Mouse (Mus musculus) gastrocnemius, postnatal 4 days (tissue): ENCODE data around the gene Dusp1. TPM values are rescaled to one million over a fixed set of nuclear protein-coding genes. Genes with fewer than 3 reads are reported as not detected.
A peak's percentile ranks its signal among the peaks of the same experiment; 100 is the strongest.

Experiments
- DNase-seq, 2 experiments: peaks; one replicate each; pipeline ENCODE4 v3.0.0; 2021 to 2022; ENCODE audit warnings: low spot score in 2 of 2, mixed read lengths in 2 of 2
- total RNA-seq, 2 experiments: library from RNA; stranded (reverse); gene quantifications; 2 replicates each; pipeline ENCODE4 v1.2.3; 2021

Dusp1 gene
- total RNA-seq, 2 experiments from 2014 or later, result 33.6 to 42.9 TPM

GRCm38 (mm10) chr17:26528751-26529150 is 33.2 kb downstream of the Dusp1 start:
- no peak for DNase-seq

GRCm38 (mm10) chr17:26527291-26527690 is 34.6 kb downstream of the Dusp1 start:
- DNase-seq, result no peak

GRCm38 (mm10) chr17:26525316-26525715 is 36.6 kb downstream of the Dusp1 start:
- DNase-seq, result peak in 1 of 2 experiments; percentile 72

GRCm38 (mm10) chr17:26524801-26525200 is 37.1 kb downstream of the Dusp1 start:
- no peak for DNase-seq

GRCm38 (mm10) chr17:26524316-26524715 is 37.6 kb downstream of the Dusp1 start:
- DNase-seq, result no peak

- DNase-seq, result no peak
Measured at GRCm38 (mm10) chr17:26522711-26523110, 39.2 kb downstream of the Dusp1 start.

GRCm38 (mm10) chr17:26518306-26518705 is 43.6 kb downstream of the Dusp1 start:
- no peak for DNase-seq

- no peak for DNase-seq
Measured at GRCm38 (mm10) chr17:26515675-26516074, 46.3 kb downstream of the Dusp1 start.

GRCm38 (mm10) chr17:26514581-26515030 is 47.3 kb downstream of the Dusp1 start:
- no peak for DNase-seq

GRCm38 (mm10) chr17:26513459-26514290 is 48.3 kb downstream of the Dusp1 start:
- no peak for DNase-seq

- no peak for DNase-seq
Measured at GRCm38 (mm10) chr17:26512961-26513360, 49.0 kb downstream of the Dusp1 start.

- no peak for DNase-seq
Measured at GRCm38 (mm10) chr17:26511816-26512774, 49.8 kb downstream of the Dusp1 start.

GRCm38 (mm10) chr17:26511256-26511655 is 50.7 kb downstream of the Dusp1 start:
- no peak for DNase-seq

GRCm38 (mm10) chr17:26510146-26511045 is 51.5 kb downstream of the Dusp1 start:
- DNase-seq, result no peak

- peak in 1 of 2 experiments; percentile 77 for DNase-seq
Measured at GRCm38 (mm10) chr17:26508961-26509771, 52.8 kb downstream of the Dusp1 start.

- DNase-seq, result peak; percentile 94 to 98
Measured at GRCm38 (mm10) chr17:26508345-26508960, 53.5 kb downstream of the Dusp1 start.

GRCm38 (mm10) chr17:26507966-26508344 is 54.0 kb downstream of the Dusp1 start:
- DNase-seq, result peak; percentile 72 to 90

GRCm38 (mm10) chr17:26506997-26507871 is 54.7 kb downstream of the Dusp1 start:
- DNase-seq, result no peak
